Mouse (Mus musculus): ENCODE data around the gene Mob3a.
"Not testable (repeated sequence)": the region's sequence is repeated elsewhere in the genome, so short reads cannot be mapped to it uniquely, and the experiment has no call there.

Gene Mob3a

GRCm38 (mm10) chr10:80659213-80659612 is 42.6 kb downstream of the Mob3a start:
- DNase-seq = peak; percentile 68

- DNase-seq = no peak
Observed at GRCm38 (mm10) chr10:80658841-80659202, 43.0 kb downstream of the Mob3a start.

- DNase-seq = no peak
Observed at GRCm38 (mm10) chr10:80658194-80658840, 43.5 kb downstream of the Mob3a start.

- DNase-seq = peak; percentile 53
Observed at GRCm38 (mm10) chr10:80656863-80657623, 44.7 kb downstream of the Mob3a start, which contains the start of gene Btbd2. Gene Btbd2 (minus strand): TSS chr10:80657071.

GRCm38 (mm10) chr10:80656130-80656862 is 45.5 kb downstream of the Mob3a start:
- DNase-seq = peak; percentile 95

- no peak for DNase-seq
Observed at GRCm38 (mm10) chr10:80655406-80656129, 46.2 kb downstream of the Mob3a start.

- peak; percentile 43 for DNase-seq
Observed at GRCm38 (mm10) chr10:80654866-80655265, 46.9 kb downstream of the Mob3a start.

- DNase-seq = no peak
Observed at GRCm38 (mm10) chr10:80653156-80653720, 48.5 kb downstream of the Mob3a start.

GRCm38 (mm10) chr10:80650392-80650791 is 51.4 kb downstream of the Mob3a start:
- no peak for DNase-seq

GRCm38 (mm10) chr10:80649910-80650309 is 51.9 kb downstream of the Mob3a start:
- DNase-seq = not testable (repeated sequence)

GRCm38 (mm10) chr10:80646936-80647335 is 54.8 kb downstream of the Mob3a start:
- no peak for DNase-seq

GRCm38 (mm10) chr10:80635345-80635744 is 66.4 kb downstream of the Mob3a start:
- no peak for DNase-seq

Data from cerebellum, adult 11 months (tissue).